Mouse (Mus musculus) left cerebral cortex, postnatal 10 days (tissue): ENCODE measurements at regions not wholly inside any gene's neighbourhood (a gene's known extent, or its start where the extent isn't known, plus 50 kb on each side); places are given as distances from the start of the nearest gene placed in this dataset.

Source experiments
- DNase-seq, 2 experiments: peaks; one replicate each; pipeline ENCODE4 v3.0.0; 2021 to 2022; ENCODE audit warnings: low spot score in 2 of 2, mixed read lengths in 1 of 2; ENCODE audit errors: extremely low spot score in 1 of 2
- intact Hi-C: fragments of 180-260 bp; cut with DNase I; formaldehyde crosslinking; loops from one replicate; pipeline ENCODE4 v1.15.1; 2025

- intact Hi-C loops = no loop called here
- no peak for DNase-seq
These were observed 102.4 kb downstream of the Gm597 start for GRCm38 (mm10) chr1:28677700-28678099.

GRCm38 (mm10) chr1:28675336-28675735 lies 104.7 kb downstream of the Gm597 start:
- no peak for DNase-seq
- intact Hi-C loops = no loop called here

GRCm38 (mm10) chr1:28640818-28641217 lies 139.2 kb downstream of the Gm597 start:
- intact Hi-C loops = no loop called here

GRCm38 (mm10) chr1:28622745-28623144 lies 157.3 kb downstream of the Gm597 start:
- DNase-seq = peak in 1 of 2 experiments; percentile 26
- intact Hi-C loops = no loop called here

More at GRCm38 (mm10) chr1:28640818-28641217, 139.2 kb downstream of the Gm597 start:
- no peak for DNase-seq

- intact Hi-C loops = no loop called here
These were observed 177.7 kb downstream of the Gm597 start for GRCm38 (mm10) chr1:28602383-28602782.

GRCm38 (mm10) chr1:28565383-28566154 lies 214.5 kb downstream of the Gm597 start:
- intact Hi-C loops = no loop called here
- DNase-seq = no peak

More at GRCm38 (mm10) chr1:28602383-28602782, 177.7 kb downstream of the Gm597 start:
- no peak for DNase-seq

GRCm38 (mm10) chr1:28563894-28564293 lies 216.2 kb downstream of the Gm597 start:
- intact Hi-C loops = no loop called here
- no peak for DNase-seq
